8 mouse cellular contexts compared by ENCODE assay signal in the genomic region with DNA sequence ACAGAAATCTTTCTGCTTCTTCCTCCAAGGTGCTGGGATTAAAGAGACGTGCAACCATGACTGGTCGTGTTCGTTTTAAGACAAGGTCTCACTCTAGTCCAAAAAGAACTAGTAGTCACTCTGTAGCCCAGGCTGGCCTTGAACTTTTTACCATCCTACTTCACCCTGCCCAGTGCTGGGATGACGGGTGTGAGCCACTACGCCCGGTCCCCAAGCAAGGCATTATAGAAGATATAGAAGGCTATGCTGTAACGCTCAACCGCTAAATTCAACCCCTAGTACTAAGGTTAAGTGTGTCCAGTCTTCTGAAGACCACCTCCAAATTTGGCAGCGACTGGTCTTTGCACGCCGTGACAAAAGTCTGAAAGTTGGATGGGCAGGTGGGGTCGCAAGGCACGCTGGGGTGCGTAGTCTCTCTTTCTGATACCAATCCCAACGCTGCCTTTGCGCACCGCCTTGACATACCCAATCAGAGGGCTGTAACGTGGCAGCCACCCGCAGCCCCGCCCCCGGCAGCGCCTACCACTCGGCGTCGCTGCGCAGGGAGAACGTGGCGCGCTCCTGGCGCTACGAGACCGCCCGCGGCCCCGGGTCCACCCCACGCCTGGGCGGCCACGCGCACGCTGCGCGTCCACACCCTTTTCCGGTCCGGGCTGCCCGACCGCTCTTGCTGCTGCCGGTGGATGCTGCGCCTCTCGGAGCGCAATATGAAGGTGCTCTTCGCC. TPM values are rescaled to one million over a fixed set of nuclear protein-coding genes. Genes with fewer than 3 reads are reported as not detected.
DNase-seq lines count a peak whose midpoint lies in the region; ATAC-seq and TF ChIP-seq lines count a peak whose summit lies in the region.

A gene (plus strand): TSS at position 640 of the 725 bp plus-strand sequence.

- H3K4me2 ChIP-seq in embryonic facial prominence, embryonic 13.5 days, result peak within 1 kb of the TSS; percentile 75
- H3K4me2 ChIP-seq in limb, embryonic 12.5 days, result peak within 1 kb of the TSS; percentile 86
- H3K4me2 ChIP-seq in midbrain, embryonic 15.5 days, result peak within 1 kb of the TSS; percentile 66

- peak within 1 kb of the TSS; percentile 91 for H3K9ac ChIP-seq in embryonic facial prominence, embryonic 13.5 days
- peak within 1 kb of the TSS; percentile 87 for H3K9ac ChIP-seq in limb, embryonic 12.5 days (replicated peaks)
- H3K9ac ChIP-seq in midbrain, embryonic 15.5 days, result peak within 1 kb of the TSS; percentile 95

- no peaks in the 10 kb centered on the region for H3K9me3 ChIP-seq in embryonic facial prominence, embryonic 13.5 days
- H3K9me3 ChIP-seq in limb, embryonic 12.5 days, result no peaks in the 10 kb centered on the region
- H3K9me3 ChIP-seq in midbrain, embryonic 15.5 days, result no peaks in the 10 kb centered on the region

- DNase-seq in 3134 (ENCODE audit: extremely low read depth, insufficient read length, low spot score), result peak; percentile 98
- DNase-seq in adrenal gland, postnatal 36 days, result peak; percentile 98 to 100
- DNase-seq in heart, adult 18-20 months, result peak; percentile 96 to 99
- DNase-seq in kidney, adult 2 months, result peak; percentile 99
- peak; percentile 87 to 98 for DNase-seq in spleen, adult 2 months (ENCODE audit: low read depth in 1 of 2, low spot score in 2 of 2)

- H3K36me3 ChIP-seq in embryonic facial prominence, embryonic 13.5 days, result peaks cover 23% of the 10 kb centered on the region
- no peaks in the 10 kb centered on the region for H3K36me3 ChIP-seq in kidney, adult 2 months (ENCODE audit: control insufficient read depth, insufficient read depth, low read length)
- H3K36me3 ChIP-seq in limb, embryonic 12.5 days, result peaks cover 30% of the 10 kb centered on the region
- H3K36me3 ChIP-seq in midbrain, embryonic 15.5 days (replicated peaks), result peaks cover 16% of the 10 kb centered on the region
- H3K36me3 ChIP-seq in spleen, adult 2 months (ENCODE audit: control insufficient read depth, insufficient read depth, low read length), result peaks cover 17% of the 10 kb centered on the region

- H3K4me3 ChIP-seq in embryonic facial prominence, embryonic 13.5 days, result peak within 1 kb of the TSS; percentile 89
- peak within 1 kb of the TSS; percentile 89 for H3K4me3 ChIP-seq in kidney, adult 2 months (ENCODE audit: insufficient read depth, low read depth, low read length)
- H3K4me3 ChIP-seq in limb, embryonic 12.5 days (replicated peaks), result peak within 1 kb of the TSS; percentile 81
- peak within 1 kb of the TSS; percentile 83 for H3K4me3 ChIP-seq in midbrain, embryonic 15.5 days
- H3K4me3 ChIP-seq in spleen, adult 2 months (ENCODE audit: extremely low read depth, insufficient read depth, insufficient read length), result peak within 1 kb of the TSS; percentile 85

- TF ChIP-seq CTCF in kidney, adult 2 months (conservative IDR thresholded peaks at IDR 0.05; ENCODE audit: insufficient read depth, insufficient read length, low read depth, low read length), result no peak
- no peak for TF ChIP-seq CTCF in spleen, adult 2 months (IDR thresholded peaks at IDR 0.05; ENCODE audit: extremely low read depth, insufficient read depth, insufficient read length, insufficient replicate concordance)

- peak within 1 kb of the TSS; percentile 78 for H3K27ac ChIP-seq in embryonic facial prominence, embryonic 13.5 days
- H3K27ac ChIP-seq in kidney, adult 2 months (ENCODE audit: insufficient read depth, low read depth, low read length), result peak within 1 kb of the TSS; percentile 85
- peak within 1 kb of the TSS; percentile 60 for H3K27ac ChIP-seq in limb, embryonic 12.5 days
- peak within 1 kb of the TSS; percentile 92 for H3K27ac ChIP-seq in midbrain, embryonic 15.5 days
- peak within 1 kb of the TSS; percentile 77 for H3K27ac ChIP-seq in spleen, adult 2 months (ENCODE audit: insufficient read depth, low read length)

- 2% methylated on average over 51 of the region's 51 CpGs for WGBS in embryonic facial prominence, embryonic 13.5 days
- 1% methylated on average over 51 of the region's 51 CpGs for WGBS in kidney, adult 2 months
- 1% methylated on average over 51 of the region's 51 CpGs for WGBS in limb, embryonic 12.5 days
- WGBS in midbrain, embryonic 15.5 days, result under 1% methylated on average over 51 of the region's 51 CpGs
- WGBS in spleen, adult 2 months, result 1% methylated on average over 51 of the region's 51 CpGs

- H3K27me3 ChIP-seq in embryonic facial prominence, embryonic 13.5 days, result no peaks in the 10 kb centered on the region
- no peaks in the 10 kb centered on the region for H3K27me3 ChIP-seq in kidney, adult 2 months (replicated peaks; ENCODE audit: control insufficient read depth, insufficient read depth, low read length)
- H3K27me3 ChIP-seq in limb, embryonic 12.5 days, result no peaks in the 10 kb centered on the region
- H3K27me3 ChIP-seq in midbrain, embryonic 15.5 days (replicated peaks), result no peaks in the 10 kb centered on the region
- no peaks in the 10 kb centered on the region for H3K27me3 ChIP-seq in spleen, adult 2 months (ENCODE audit: control insufficient read depth, insufficient read depth, low read length)

- peaks cover 21% of the 10 kb centered on the region for H3K4me1 ChIP-seq in embryonic facial prominence, embryonic 13.5 days
- peaks cover 7% of the 10 kb centered on the region; the same call in 1 of the 2 replicates for H3K4me1 ChIP-seq in kidney, adult 2 months (ENCODE audit: control insufficient read depth, insufficient read depth, low read length)
- peaks cover 18% of the 10 kb centered on the region for H3K4me1 ChIP-seq in limb, embryonic 12.5 days (replicated peaks)
- H3K4me1 ChIP-seq in midbrain, embryonic 15.5 days, result peaks cover 19% of the 10 kb centered on the region
- peaks cover 3% of the 10 kb centered on the region for H3K4me1 ChIP-seq in spleen, adult 2 months (ENCODE audit: control insufficient read depth, insufficient read depth, insufficient read length)

- TF ChIP-seq POLR2A in kidney, adult 2 months (IDR thresholded peaks at IDR 0.05; ENCODE audit: low read depth, low read length), result peak; percentile 74
- TF ChIP-seq POLR2A in spleen, adult 2 months (IDR thresholded peaks at IDR 0.05; ENCODE audit: low read depth, low read length), result peak; percentile 87

- peak; percentile 95 for ATAC-seq in embryonic facial prominence, embryonic 13.5 days (ENCODE audit: insufficient number of reproducible peaks, insufficient read depth, low FRiP score, low TSS enrichment, low read depth)
- peak; percentile 92 for ATAC-seq in limb, embryonic 12.5 days (ENCODE audit: insufficient number of reproducible peaks, insufficient read depth, low FRiP score, low TSS enrichment, low read depth)
- ATAC-seq in midbrain, embryonic 15.5 days (replicated peaks), result peak; percentile 99

RNA-seq across cellular contexts. Expression of the gene that starts here (rescaled TPM):
- total RNA-seq in adrenal gland, postnatal 36 days (2021), result 100 to 1,000 TPM; 317 to 322 TPM
- 568 and 589 TPM in 2 replicates for polyA plus RNA-seq in embryonic facial prominence, embryonic 13.5 days (2015; fragmentation: Nextera tagmentation; extraction: Ambion mirVana)
- 100 to 1,000 TPM; 102 to 105 TPM for total RNA-seq in heart, adult 18-20 months (2021)
- polyA plus RNA-seq in kidney, adult 2 months (2012; rRNA removed), result 278 and 338 TPM in 2 replicates
- polyA plus RNA-seq in limb, embryonic 12.5 days (2016; fragmentation: Nextera tagmentation; extraction: Ambion mirVana), result 527 and 542 TPM in 2 replicates
- 308 and 311 TPM in 2 replicates for polyA plus RNA-seq in midbrain, embryonic 15.5 days (2015; fragmentation: Nextera tagmentation; extraction: Ambion mirVana)
- 99.8 and 117 TPM in 2 replicates for polyA plus RNA-seq in spleen, adult 2 months (2012; rRNA removed)

Comparison
In these comparisons a context has a peak if more than half of its experiments do, and no peak if none do; other contexts are left out.
1. Peak in every context shown above with its lines: DNase-seq, ATAC-seq, H3K4me3 ChIP-seq and H3K27ac ChIP-seq.